Mouse (Mus musculus) Muller cell, postnatal 12 days (primary cell): Measurements from ENCODE around the gene Mdm1.
"Not testable (repeated sequence)": the region's sequence is repeated elsewhere in the genome, so short reads cannot be mapped to it uniquely, and the experiment has no call there.

ENCODE experiments used
- DNase-seq: peaks from one replicate; pipeline ENCODE4 v3.0.0-alpha.2; 2015; ENCODE audit errors: inconsistent ontology term

Gene Mdm1

DNA sequence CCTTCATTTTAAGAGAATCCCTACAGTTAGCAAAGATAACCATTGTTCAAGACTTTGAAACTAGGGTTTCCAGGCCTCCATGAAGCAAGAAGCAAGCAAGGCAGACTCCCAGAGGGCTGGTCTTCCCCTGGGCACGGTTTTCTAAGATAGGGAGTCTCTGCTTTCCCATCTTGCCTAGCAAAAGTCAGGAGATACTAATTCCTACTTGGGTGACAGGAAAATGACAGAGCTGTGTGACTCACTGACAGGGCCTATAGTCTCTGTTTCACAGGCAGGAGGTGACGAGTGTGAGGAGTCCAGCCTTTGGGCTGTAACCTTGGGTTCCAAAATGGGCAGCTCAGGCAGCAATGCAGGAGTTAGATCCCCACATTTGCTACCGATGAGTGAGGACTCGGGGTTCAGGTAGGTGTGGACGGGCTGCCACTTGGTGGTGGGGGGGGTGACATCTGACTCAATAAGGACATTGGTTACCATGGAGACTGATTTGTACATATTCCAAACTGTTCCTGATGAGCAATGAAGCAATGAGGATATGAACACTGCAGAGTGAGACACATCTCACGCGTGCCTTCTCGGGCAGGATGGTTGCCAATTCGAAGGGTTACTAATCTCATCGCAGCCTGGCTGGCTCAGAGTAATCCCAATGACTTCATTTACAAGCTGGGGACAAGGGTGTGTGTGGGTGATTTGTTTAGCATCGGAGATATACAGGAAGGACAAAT, 19.0 kb upstream of the Mdm1 start:
- DNase-seq: no peak

- DNase-seq: no peak
These were observed 16.4 kb upstream of the Mdm1 start for GRCm38 (mm10) chr10:118125236-118125635.

DNA sequence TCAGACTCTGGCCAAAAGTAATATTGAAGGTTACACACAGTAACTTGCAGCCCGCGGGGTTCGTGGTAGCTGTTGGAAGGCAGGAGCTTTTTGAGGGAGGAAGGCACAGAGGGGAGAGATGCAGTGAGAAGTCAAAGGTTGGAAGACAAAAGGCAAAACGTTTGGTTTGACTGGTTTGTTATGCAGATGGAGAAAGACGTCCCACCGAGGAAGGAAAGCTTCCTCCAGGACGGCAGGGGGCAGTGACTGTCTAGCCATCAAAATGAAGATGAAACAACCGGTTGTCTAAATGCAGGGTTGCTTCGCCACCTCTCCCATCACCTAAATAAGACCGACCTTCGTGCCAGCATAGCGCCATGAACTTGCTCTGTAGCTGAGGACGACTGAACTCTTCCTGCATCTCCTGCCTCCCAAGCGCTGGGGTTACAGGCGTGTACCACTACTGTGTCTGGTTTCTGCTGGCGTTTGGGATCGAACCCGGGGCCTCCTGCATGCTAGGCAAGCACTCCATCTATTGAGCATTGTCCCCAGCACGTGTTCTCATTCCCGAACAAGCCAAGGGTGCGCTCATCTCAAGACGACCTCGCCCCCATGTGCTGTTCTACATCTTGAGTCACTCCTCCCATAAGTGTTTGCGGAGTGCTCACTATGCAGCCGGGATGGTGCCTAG, 15.7 kb upstream of the Mdm1 start:
- DNase-seq: no peak

GRCm38 (mm10) chr10:118129001-118129682, 12.5 kb upstream of the Mdm1 start:
- DNase-seq: no peak

DNA sequence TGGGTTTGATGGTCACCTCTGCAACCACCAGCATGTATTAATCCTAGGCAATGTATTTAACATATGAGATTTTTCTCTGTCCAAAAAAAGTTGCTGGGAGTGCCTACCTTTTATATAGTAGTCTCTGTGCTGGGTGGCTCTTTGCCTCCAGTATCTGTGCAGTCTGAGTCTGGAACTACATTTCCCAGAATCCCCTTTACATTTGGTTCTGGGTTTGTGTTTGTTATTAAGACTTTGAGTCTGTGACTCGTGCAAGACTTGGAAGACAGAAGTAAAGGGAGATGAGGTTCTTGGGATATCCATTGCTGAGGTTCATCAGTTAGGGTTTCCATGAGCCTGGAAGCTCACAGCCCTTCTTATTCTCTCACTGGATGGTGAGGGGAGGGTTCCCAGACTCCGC, 11.6 kb upstream of the Mdm1 start:
- no peak for DNase-seq

DNA sequence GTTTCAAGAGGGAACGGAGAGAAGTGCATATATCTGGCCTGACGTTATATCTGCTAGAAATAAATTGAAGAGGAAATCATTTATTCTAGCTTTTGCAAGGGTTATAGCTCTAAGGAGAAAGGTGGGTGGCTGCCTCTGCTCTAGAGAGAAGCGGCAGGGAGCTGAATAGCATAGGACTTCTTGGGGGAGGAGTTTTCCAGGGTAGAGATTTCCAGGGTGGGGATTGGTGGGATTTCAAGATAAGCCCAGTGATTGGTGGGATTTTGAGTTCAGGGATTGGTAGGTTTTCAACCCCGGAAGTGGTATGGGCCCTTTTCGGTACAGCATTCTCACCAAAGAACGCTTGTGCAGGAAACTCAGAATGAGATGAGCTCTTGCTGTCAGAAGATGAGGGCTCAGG, 8.6 kb upstream of the Mdm1 start:
- DNase-seq: no peak

DNA sequence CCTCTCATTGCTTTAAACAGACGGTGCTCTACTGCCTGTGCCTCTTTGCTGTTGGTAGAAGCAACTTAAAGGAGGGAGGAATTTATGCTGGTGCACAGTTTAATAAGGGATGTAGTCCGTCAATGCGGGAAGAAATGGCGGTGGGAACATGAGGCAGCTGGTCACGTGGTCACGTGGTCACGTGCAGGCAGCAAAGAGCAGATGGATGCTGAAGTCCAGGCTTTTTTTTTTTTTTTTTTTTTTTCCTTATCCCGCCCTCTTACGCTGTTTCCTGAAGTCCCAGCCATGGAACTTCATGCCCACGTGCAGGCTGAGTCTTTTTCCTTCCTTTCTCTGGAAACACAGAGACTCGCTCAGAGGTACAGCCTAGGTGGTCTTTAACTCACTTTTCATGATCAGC, 3.1 kb upstream of the Mdm1 start:
- no peak for DNase-seq

GRCm38 (mm10) chr10:118139837-118140570, 1.6 kb upstream of the Mdm1 start:
- peak; percentile 40 for DNase-seq

GRCm38 (mm10) chr10:118141884-118142801, 532 bp downstream of the Mdm1 start:
- no peak for DNase-seq

- no peak for DNase-seq
These were observed 7.8 kb downstream of the Mdm1 start for GRCm38 (mm10) chr10:118149381-118149780.

GRCm38 (mm10) chr10:118150866-118151265, 9.3 kb downstream of the Mdm1 start:
- no peak for DNase-seq

- peak; percentile 33 for DNase-seq
These were observed 14.3 kb downstream of the Mdm1 start for GRCm38 (mm10) chr10:118155932-118156331.

DNA sequence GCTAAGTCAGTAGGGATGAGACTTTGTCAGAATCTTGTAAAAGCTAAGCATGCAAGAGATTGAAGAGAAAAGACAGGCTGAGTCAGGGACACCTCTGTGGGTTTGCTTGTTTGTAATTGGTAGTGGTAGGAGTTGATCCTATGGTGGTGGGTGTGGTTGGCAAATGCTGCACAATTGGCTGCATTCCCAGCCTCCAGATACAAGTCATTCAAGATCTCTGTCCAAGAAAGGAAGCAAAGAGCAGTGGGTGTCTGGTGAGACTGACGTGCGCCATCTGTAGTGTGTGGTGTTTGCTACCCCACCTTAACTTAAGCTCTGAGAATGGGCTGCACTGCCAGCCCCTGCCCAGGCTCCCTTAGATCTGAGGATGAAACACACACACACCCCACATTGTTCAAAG, 19.5 kb downstream of the Mdm1 start:
- DNase-seq: no peak

DNA sequence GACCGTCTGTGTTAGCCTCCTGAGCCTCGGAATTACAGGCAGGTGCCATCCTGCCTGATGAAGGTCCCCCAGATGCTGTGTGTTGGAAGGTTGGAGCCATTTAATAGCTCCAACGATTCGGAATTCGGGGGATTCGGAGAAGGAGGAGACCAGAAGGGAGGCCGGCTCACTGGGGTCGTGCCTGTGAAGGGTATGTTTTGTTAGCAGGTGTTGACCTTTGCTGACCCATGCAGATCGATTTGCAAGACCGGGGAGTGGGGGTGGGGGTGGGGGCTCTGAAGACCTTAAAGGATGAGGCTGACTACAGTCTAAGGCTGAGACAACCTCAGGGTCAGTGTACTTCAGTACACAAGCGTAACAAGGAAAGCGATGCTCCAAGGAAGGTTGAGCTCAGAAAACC, 27.6 kb downstream of the Mdm1 start:
- no peak for DNase-seq

- DNase-seq: no peak
These were observed 30.8 kb downstream of the Mdm1 start for GRCm38 (mm10) chr10:118172416-118172815.

DNA sequence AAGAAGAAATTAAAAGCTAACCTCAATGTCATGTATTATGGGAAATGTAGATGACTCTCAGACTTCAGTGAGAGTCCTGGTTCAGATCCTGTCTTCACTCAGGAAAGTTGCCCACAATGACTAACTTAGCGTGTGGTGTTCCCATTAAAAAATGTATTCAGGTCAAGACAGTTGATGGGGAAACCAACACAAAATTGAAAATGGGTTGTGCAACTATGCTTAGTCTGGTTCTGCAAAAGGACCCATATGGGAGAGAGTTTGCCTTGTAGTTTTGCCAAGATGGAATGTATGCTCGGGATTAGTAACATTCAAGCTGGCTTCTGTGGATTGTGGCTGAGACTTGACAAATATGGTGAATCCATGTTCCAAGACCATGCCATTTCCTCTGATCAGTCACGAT, 31.3 kb downstream of the Mdm1 start:
- no peak for DNase-seq

GRCm38 (mm10) chr10:118175542-118175941, 33.9 kb downstream of the Mdm1 start:
- not testable (repeated sequence) for DNase-seq

- DNase-seq: no peak
These were observed 37.1 kb downstream of the Mdm1 start for GRCm38 (mm10) chr10:118178735-118179151.

DNA sequence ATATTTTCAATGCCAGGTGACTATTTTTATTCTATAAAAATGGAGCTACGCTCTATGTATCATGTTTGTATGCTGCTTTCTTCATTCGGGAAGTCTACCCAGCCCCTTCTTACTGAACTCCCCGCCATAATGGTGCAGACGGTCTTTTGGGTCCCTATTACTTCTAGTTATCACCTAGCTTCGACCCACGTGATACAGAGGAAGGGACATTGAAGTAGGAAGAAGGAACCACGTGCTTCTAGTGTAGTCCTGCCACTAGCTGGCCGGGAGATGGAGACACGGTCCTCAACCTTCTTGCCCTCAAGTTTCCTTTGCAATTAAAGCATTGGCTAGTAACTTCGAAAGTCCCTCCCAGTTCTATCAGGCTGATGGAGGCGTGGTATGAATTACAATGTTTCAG, 37.7 kb downstream of the Mdm1 start:
- DNase-seq: no peak

GRCm38 (mm10) chr10:118195150-118195549, 53.5 kb downstream of the Mdm1 start:
- peak; percentile 0 for DNase-seq

DNA sequence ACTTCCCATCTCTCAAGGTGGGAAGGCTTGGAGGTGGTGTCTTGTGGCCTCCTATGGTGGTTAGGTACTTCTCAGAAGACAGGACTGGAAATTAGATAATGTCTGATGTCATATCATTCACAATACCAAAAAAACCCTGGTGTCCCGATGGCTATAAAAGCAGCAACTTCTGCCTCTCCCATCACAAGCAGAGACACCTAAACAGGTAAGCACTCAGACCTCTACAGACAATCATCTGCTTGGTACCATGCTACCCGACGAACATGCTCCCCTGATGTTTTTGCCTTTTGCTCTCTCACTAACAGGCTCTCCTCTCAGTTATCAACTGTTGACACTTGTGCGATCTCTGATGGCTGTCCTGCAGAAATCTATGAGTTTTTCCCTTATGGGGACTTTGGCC, 63.0 kb downstream of the Mdm1 start, which contains the start of gene Il22:
Gene Il22 (plus strand): TSS at position 301 of the 400 bp plus-strand sequence.
- DNase-seq: no peak
